Mouse (Mus musculus) myocyte (in vitro differentiated cells): ENCODE measurements around the gene 4933405L10Rik. TPM values are rescaled to one million over a fixed set of nuclear protein-coding genes. Genes with fewer than 3 reads are reported as not detected.

ENCODE experiments used
- H3K27me3 ChIP-seq: one replicate; pipeline ENCODE4 v1.6.1; 2011; ENCODE audit not compliant: control insufficient read depth, insufficient read depth, insufficient read length
- H3K36me3 ChIP-seq: one replicate; pipeline ENCODE4 v1.6.1; 2011; ENCODE audit not compliant: control insufficient read depth, insufficient read depth
- H3K4me2 ChIP-seq: one replicate; pipeline ENCODE4 v1.6.1; 2011; ENCODE audit warnings: low read depth, control low read depth
- H3K4me3 ChIP-seq: one replicate; pipeline ENCODE4 v1.5.1; 2011; ENCODE audit warnings: mild to moderate bottlenecking, control low read depth, moderate library complexity
- H3K79me2 ChIP-seq: one replicate; pipeline ENCODE4 v1.6.1; 2011; ENCODE audit not compliant: control insufficient read depth, insufficient read depth
- H3ac ChIP-seq: one replicate; pipeline ENCODE4 v1.6.1; 2011; ENCODE audit not compliant: control insufficient read depth, insufficient read length
- CEBPB ChIP-seq: IDR thresholded peaks from 2 replicates; pipeline ENCODE4 v1.6.1; 2011; ENCODE audit warnings: mild to moderate bottlenecking, moderate library complexity; ENCODE audit not compliant: poor library complexity, insufficient read depth, severe bottlenecking
- E2F4 ChIP-seq: IDR thresholded peaks from one replicate; pipeline ENCODE4 v1.6.1; 2011; ENCODE audit warnings: mild to moderate bottlenecking, control low read depth, moderate library complexity; ENCODE audit not compliant: insufficient read depth
- MAX ChIP-seq: IDR thresholded peaks from one replicate; pipeline ENCODE4 v1.6.1; 2011; ENCODE audit warnings: low read depth, mild to moderate bottlenecking, control low read depth
- MYOD1 ChIP-seq, 3 experiments: IDR thresholded peaks; one replicate each; pipeline ENCODE4 v1.6.1; 2011; ENCODE audit warnings: control low read depth in 2 of 3, low read depth in 2 of 3, mild to moderate bottlenecking in 2 of 3, moderate library complexity in 1 of 3; ENCODE audit not compliant: insufficient read length in 2 of 3, control insufficient read depth in 1 of 3
- MYOG ChIP-seq, 3 experiments: IDR thresholded peaks; one replicate each; pipeline ENCODE4 v1.6.1; 2011; ENCODE audit warnings: control low read depth in 2 of 3, low read depth in 2 of 3, mild to moderate bottlenecking in 2 of 3; ENCODE audit not compliant: insufficient read length in 2 of 3, control insufficient read depth in 1 of 3, insufficient read depth in 1 of 3
- POLR2A ChIP-seq: IDR thresholded peaks from one replicate; pipeline ENCODE4 v1.6.1; 2011; ENCODE audit warnings: low read depth, mild to moderate bottlenecking, control low read depth, moderate library complexity; ENCODE audit not compliant: insufficient read length
- POLR2AphosphoS2 ChIP-seq: IDR thresholded peaks from one replicate; pipeline ENCODE4 v1.6.1; 2011; ENCODE audit warnings: low read depth, control low read depth; ENCODE audit not compliant: insufficient read length
- REST ChIP-seq: IDR thresholded peaks from one replicate; pipeline ENCODE4 v1.6.1; 2011; ENCODE audit warnings: mild to moderate bottlenecking, control low read depth, moderate library complexity; ENCODE audit not compliant: insufficient read depth, insufficient read length
- SRF ChIP-seq: IDR thresholded peaks from one replicate; pipeline ENCODE4 v1.6.1; 2011; ENCODE audit warnings: low read depth; ENCODE audit not compliant: control insufficient read depth, insufficient read length
- TCF12 ChIP-seq: IDR thresholded peaks from one replicate; pipeline ENCODE4 v1.6.1; 2011; ENCODE audit warnings: mild to moderate bottlenecking, control low read depth; ENCODE audit not compliant: poor library complexity, insufficient read depth, severe bottlenecking
- TCF3 ChIP-seq: IDR thresholded peaks from one replicate; pipeline ENCODE4 v1.6.1; 2011; ENCODE audit warnings: low read depth, control low read depth; ENCODE audit not compliant: insufficient read length
- USF1 ChIP-seq: IDR thresholded peaks from one replicate; pipeline ENCODE4 v1.6.1; 2011; ENCODE audit warnings: low read depth, mild to moderate bottlenecking, control low read depth, moderate library complexity
- polyA plus RNA-seq: library from polyadenylated mRNA; unstranded; fragments of >200 nt; fragmentation: generic; extraction: Trizol; gene quantifications from one replicate; pipeline ENCODE4 v1.2.1, GENCODE M21; 2012; ENCODE audit warnings: missing spikeins

The 4933405L10Rik gene
- polyA plus RNA-seq, 1 experiment, result 0.08 TPM

GRCm38 (mm10) chr8:105700966-105701824 lies 6.3 kb upstream of the 4933405L10Rik start, which contains the start of the genes Acd and Pard6a:
Gene Acd (minus strand): TSS chr8:105701102.
Gene Pard6a (plus strand): TSS chr8:105701148.
- Histone ChIP-seq H3K4me2 (peak within 1 kb of the TSS; percentile 99), H3K4me3 (peak within 1 kb of the TSS; percentile 91), H3K79me2 (peaks cover under 1% of the 10 kb centered on the region), H3ac (peak within 1 kb of the TSS; percentile 6), H3K36me3 (peaks cover 3% of the 10 kb centered on the region), H3K27me3 (no peaks in the 10 kb centered on the region)
- TF ChIP-seq MAX (no peak), USF1 (peak; percentile 94), MYOD1 (IDR thresholded peaks at IDR 0.05; ENCODE audit: control insufficient read depth in 1 of 3, insufficient read length in 2 of 3, low read depth in 2 of 3) (peak in 1 of 3 experiments; percentile 70), CEBPB (peak; percentile 17; the same call in 1 of the 2 replicates), TCF12 (no peak), SRF (no peak), TCF3 (no peak), POLR2A (peak; percentile 79), E2F4 (no peak), REST (no peak), MYOG (IDR thresholded peaks at IDR 0.05; ENCODE audit: control insufficient read depth in 1 of 3, insufficient read depth in 1 of 3, insufficient read length in 2 of 3, low read depth in 2 of 3) (peak in 2 of 3 experiments; percentile 47 to 57), POLR2AphosphoS2 (peak; percentile 89)

GRCm38 (mm10) chr8:105702001-105702401 lies 5.5 kb upstream of the 4933405L10Rik start:
- Histone ChIP-seq H3K36me3 (no peaks in the 10 kb centered on the region), H3ac (no peak overlapping the region), H3K4me3 (peak overlapping the region; percentile 91), H3K4me2 (peak overlapping the region; percentile 69), H3K27me3 (no peaks in the 10 kb centered on the region), H3K79me2 (peaks cover 8% of the 10 kb centered on the region)
- no peak for TF ChIP-seq POLR2AphosphoS2
- TF ChIP-seq TCF12, result no peak
- TF ChIP-seq MYOD1 (IDR thresholded peaks at IDR 0.05; ENCODE audit: control insufficient read depth in 1 of 3, insufficient read length in 2 of 3, low read depth in 2 of 3), result no peak
- no peak for TF ChIP-seq REST
- TF ChIP-seq MAX, result no peak
- no peak for TF ChIP-seq SRF
- no peak for TF ChIP-seq USF1
- TF ChIP-seq POLR2A, result no peak
- TF ChIP-seq TCF3, result no peak
- TF ChIP-seq MYOG (IDR thresholded peaks at IDR 0.05; ENCODE audit: control insufficient read depth in 1 of 3, insufficient read depth in 1 of 3, insufficient read length in 2 of 3, low read depth in 2 of 3), result no peak
- TF ChIP-seq E2F4, result no peak

GRCm38 (mm10) chr8:105702731-105703415 lies 4.6 kb upstream of the 4933405L10Rik start:
- H3K79me2 ChIP-seq, result peaks cover 8% of the 10 kb centered on the region
- TF ChIP-seq SRF, result no peak
- peak; percentile 17 for TF ChIP-seq POLR2AphosphoS2
- no peak overlapping the region for H3K4me2 ChIP-seq
- H3K4me3 ChIP-seq, result no peak overlapping the region
- H3ac ChIP-seq, result no peak overlapping the region
- no peaks in the 10 kb centered on the region for H3K27me3 ChIP-seq
- H3K36me3 ChIP-seq, result no peaks in the 10 kb centered on the region

GRCm38 (mm10) chr8:105704146-105704812 lies 3.2 kb upstream of the 4933405L10Rik start:
- Histone ChIP-seq H3ac (no peak overlapping the region), H3K79me2 (peaks cover 8% of the 10 kb centered on the region), H3K27me3 (no peaks in the 10 kb centered on the region), H3K36me3 (no peaks in the 10 kb centered on the region), H3K4me2 (no peak overlapping the region), H3K4me3 (no peak overlapping the region)
- TF ChIP-seq CEBPB (no peak), POLR2AphosphoS2 (no peak), POLR2A (no peak), USF1 (no peak), TCF12 (no peak), MYOD1 (IDR thresholded peaks at IDR 0.05; ENCODE audit: control insufficient read depth in 1 of 3, insufficient read length in 2 of 3, low read depth in 2 of 3) (no peak), REST (no peak), SRF (no peak), MYOG (IDR thresholded peaks at IDR 0.05; ENCODE audit: control insufficient read depth in 1 of 3, insufficient read depth in 1 of 3, insufficient read length in 2 of 3, low read depth in 2 of 3) (no peak), E2F4 (no peak), TCF3 (no peak), MAX (no peak)
